12 mouse cellular contexts compared by ENCODE assay signal in genomic region chr7:44470696-44471612, GRCm38 (mm10). TPM values are rescaled to one million over a fixed set of nuclear protein-coding genes. Genes with fewer than 3 reads are reported as not detected.
A peak's percentile ranks its signal among the peaks of the same experiment; 100 is the strongest.
DNase-seq lines count a peak whose midpoint lies in the region; ATAC-seq and TF ChIP-seq lines count a peak whose summit lies in the region.
"Had no signal": no experiment of that assay in that cellular context is flagged by ENCODE, and none has a peak within 500 bp of the region (broad histone marks: within the 10 kb centered on the region; RNA-seq: fewer than 3 reads in every experiment).

No protein-coding gene starts in this region.

- no peak for TF ChIP-seq CTCF in kidney, adult 2 months (conservative IDR thresholded peaks at IDR 0.05; ENCODE audit: insufficient read depth, insufficient read length, low read depth, low read length)

- 0 out of 2 replicates have a peak, but pooled peaks cover 4% of the 10 kb centered on the region for H3K36me3 ChIP-seq in hindbrain, embryonic 10.5 days
- no peaks in the 10 kb centered on the region for H3K36me3 ChIP-seq in hindbrain, embryonic 13.5 days
- no peaks in the 10 kb centered on the region for H3K36me3 ChIP-seq in myocyte (ENCODE audit: control insufficient read depth, insufficient read depth)
- no peaks in the 10 kb centered on the region for H3K36me3 ChIP-seq in kidney, adult 2 months (ENCODE audit: control insufficient read depth, insufficient read depth, low read length)

- no peak overlapping the region for H3K4me3 ChIP-seq in hindbrain, embryonic 10.5 days
- no peak overlapping the region for H3K4me3 ChIP-seq in hindbrain, embryonic 13.5 days
- no peak overlapping the region for H3K4me3 ChIP-seq in myocyte
- H3K4me3 ChIP-seq in kidney, adult 2 months (ENCODE audit: insufficient read depth, low read depth, low read length), result no peak overlapping the region

- H3K9ac ChIP-seq in hindbrain, embryonic 13.5 days, result no peak overlapping the region

- no peaks in the 10 kb centered on the region for H3K9me3 ChIP-seq in hindbrain, embryonic 10.5 days
- H3K9me3 ChIP-seq in hindbrain, embryonic 13.5 days, result no peaks in the 10 kb centered on the region

- H3ac ChIP-seq in myocyte (ENCODE audit: control insufficient read depth, insufficient read length), result no peak overlapping the region

- no peak for ATAC-seq in hindbrain, embryonic 13.5 days (ENCODE audit: low FRiP score)

- H3K27ac ChIP-seq in hindbrain, embryonic 10.5 days, result peak overlapping the region; percentile 91
- no peak overlapping the region for H3K27ac ChIP-seq in hindbrain, embryonic 13.5 days
- H3K27ac ChIP-seq in kidney, adult 2 months (ENCODE audit: insufficient read depth, low read depth, low read length), result no peak overlapping the region
- H3K27ac ChIP-seq: stomach, postnatal 0 days had no signal

- H3K79me2 ChIP-seq in myocyte (ENCODE audit: control insufficient read depth, insufficient read depth), result no peaks in the 10 kb centered on the region

- H3K27me3 ChIP-seq in hindbrain, embryonic 10.5 days (ENCODE audit: insufficient read depth, poor library complexity, severe bottlenecking), result peaks cover 23% of the 10 kb centered on the region
- H3K27me3 ChIP-seq in hindbrain, embryonic 13.5 days, result 0 out of 2 replicates have a peak, but pooled peaks cover 5% of the 10 kb centered on the region
- no peaks in the 10 kb centered on the region for H3K27me3 ChIP-seq in myocyte (ENCODE audit: control insufficient read depth, insufficient read depth, insufficient read length)
- H3K27me3 ChIP-seq in kidney, adult 2 months (replicated peaks; ENCODE audit: control insufficient read depth, insufficient read depth, low read length), result no peaks in the 10 kb centered on the region

- peaks cover 92% of the 10 kb centered on the region for H3K4me1 ChIP-seq in hindbrain, embryonic 10.5 days (replicated peaks)
- H3K4me1 ChIP-seq in hindbrain, embryonic 13.5 days (replicated peaks), result peaks cover 84% of the 10 kb centered on the region
- H3K4me1 ChIP-seq in kidney, adult 2 months (ENCODE audit: control insufficient read depth, insufficient read depth, low read length), result no peaks in the 10 kb centered on the region

- 85% methylated on average over 16 of the region's 16 CpGs for WGBS in hindbrain, embryonic 10.5 days
- 88% methylated on average over 16 of the region's 16 CpGs for WGBS in hindbrain, embryonic 13.5 days
- 80% methylated on average over 16 of the region's 16 CpGs for WGBS in kidney, adult 2 months

- DNase-seq in cerebellum, adult 18-20 months, result peak; percentile 13 to 16
- no peak for DNase-seq in cerebellum, adult 9-10 months
- no peak for DNase-seq in hindbrain, embryonic 10.5 days (ENCODE audit: low spot score)
- DNase-seq in right cerebral cortex, adult 18-20 months, result peak; percentile 5
- DNase-seq in right cerebral cortex, adult 2 months (ENCODE audit: low spot score in 2 of 2), result no peak
- DNase-seq in kidney, adult 2 months, result no peak
- DNase-seq: adrenal gland, postnatal 14 days; retina, postnatal 1 day had no signal

- TF ChIP-seq POLR2A in myocyte (IDR thresholded peaks at IDR 0.05; ENCODE audit: insufficient read length, low read depth), result peak; percentile 38
- no peak for TF ChIP-seq POLR2A in kidney, adult 2 months (IDR thresholded peaks at IDR 0.05; ENCODE audit: low read depth, low read length)

- H3K4me2 ChIP-seq in hindbrain, embryonic 13.5 days, result no peak overlapping the region
- H3K4me2 ChIP-seq in myocyte (ENCODE audit: low read depth), result peak overlapping the region; percentile 34

TF ChIP-seq in myocyte, 11 proteins besides CTCF, POLR2A, EP300 and RAD21:
- TF ChIP-seq MYOD1 (IDR thresholded peaks at IDR 0.05; ENCODE audit: control insufficient read depth in 1 of 3, insufficient read length in 2 of 3, low read depth in 2 of 3) (peak in 2 of 3 experiments; percentile 9 to 56), USF1 (IDR thresholded peaks at IDR 0.05; ENCODE audit: low read depth) (no peak), POLR2AphosphoS2 (IDR thresholded peaks at IDR 0.05; ENCODE audit: insufficient read length, low read depth) (peak; percentile 60), SRF (IDR thresholded peaks at IDR 0.05; ENCODE audit: control insufficient read depth, insufficient read length, low read depth) (no peak), TCF12 (IDR thresholded peaks at IDR 0.05; ENCODE audit: insufficient read depth, poor library complexity, severe bottlenecking) (no peak), CEBPB (IDR thresholded peaks at IDR 0.05; ENCODE audit: insufficient read depth, poor library complexity, severe bottlenecking) (no peak), MYOG (IDR thresholded peaks at IDR 0.05; ENCODE audit: control insufficient read depth in 1 of 3, insufficient read depth in 1 of 3, insufficient read length in 2 of 3, low read depth in 2 of 3) (peak in 1 of 3 experiments; percentile 67), REST (IDR thresholded peaks at IDR 0.05; ENCODE audit: insufficient read depth, insufficient read length) (no peak)

RNA-seq across cellular contexts. Expression of gene Josd2, which starts 3.2 kb away (rescaled TPM):
- polyA plus RNA-seq in hindbrain, embryonic 10.5 days (2016; fragmentation: Nextera tagmentation; extraction: Ambion mirVana), result 86.2 and 89.2 TPM in 2 replicates
- 45.8 and 46.2 TPM in 2 replicates for polyA plus RNA-seq in hindbrain, embryonic 13.5 days (2015; fragmentation: Nextera tagmentation; extraction: Ambion mirVana)
- 233 TPM for polyA plus RNA-seq in myocyte (2012; fragmentation: generic; extraction: Trizol)
- 92.8 and 129 TPM in 2 replicates for polyA plus RNA-seq in kidney, adult 2 months (2012; rRNA removed)

RNA-seq across cellular contexts. Expression of gene Aspdh, which starts 5.8 kb away (rescaled TPM):
- 0.78 and 1.8 TPM in 2 replicates for polyA plus RNA-seq in hindbrain, embryonic 10.5 days (2016; fragmentation: Nextera tagmentation; extraction: Ambion mirVana)
- polyA plus RNA-seq in hindbrain, embryonic 13.5 days (2015; fragmentation: Nextera tagmentation; extraction: Ambion mirVana), result 5.6 and 6.5 TPM in 2 replicates
- polyA plus RNA-seq in myocyte (2012; fragmentation: generic; extraction: Trizol), result not detected
- 224 and 293 TPM in 2 replicates for polyA plus RNA-seq in kidney, adult 2 months (2012; rRNA removed)

RNA-seq across cellular contexts. Expression of gene Emc10, which starts 25.4 kb away (rescaled TPM):
- polyA plus RNA-seq in hindbrain, embryonic 10.5 days (2016; fragmentation: Nextera tagmentation; extraction: Ambion mirVana), result 102 and 122 TPM in 2 replicates
- 121 and 126 TPM in 2 replicates for polyA plus RNA-seq in hindbrain, embryonic 13.5 days (2015; fragmentation: Nextera tagmentation; extraction: Ambion mirVana)
- 98.2 TPM for polyA plus RNA-seq in myocyte (2012; fragmentation: generic; extraction: Trizol)
- polyA plus RNA-seq in kidney, adult 2 months (2012; rRNA removed), result 298 and 346 TPM in 2 replicates

RNA-seq across cellular contexts. Expression of gene Fam71e1, which starts 25.4 kb away (rescaled TPM):
- 17.1 and 20.5 TPM in 2 replicates for polyA plus RNA-seq in hindbrain, embryonic 10.5 days (2016; fragmentation: Nextera tagmentation; extraction: Ambion mirVana)
- polyA plus RNA-seq in hindbrain, embryonic 13.5 days (2015; fragmentation: Nextera tagmentation; extraction: Ambion mirVana), result 32.2 and 37.4 TPM in 2 replicates
- 1.7 TPM for polyA plus RNA-seq in myocyte (2012; fragmentation: generic; extraction: Trizol)
- polyA plus RNA-seq in kidney, adult 2 months (2012; rRNA removed), result 12.2 and 18.6 TPM in 2 replicates

RNA-seq across cellular contexts. Expression of gene Lrrc4b, which starts 42.1 kb away (rescaled TPM):
- 1.7 and 4.4 TPM in 2 replicates for polyA plus RNA-seq in hindbrain, embryonic 10.5 days (2016; fragmentation: Nextera tagmentation; extraction: Ambion mirVana)
- 14.6 and 15.6 TPM in 2 replicates for polyA plus RNA-seq in hindbrain, embryonic 13.5 days (2015; fragmentation: Nextera tagmentation; extraction: Ambion mirVana)
- polyA plus RNA-seq in myocyte (2012; fragmentation: generic; extraction: Trizol), result not detected
- polyA plus RNA-seq in kidney, adult 2 months (2012; rRNA removed), result 0.30 and 0.52 TPM in 2 replicates
- polyA plus RNA-seq: liver, adult 2 months had no signal

Comparison
In these comparisons a context has a peak if more than half of its experiments do, and no peak if none do; other contexts are left out.
1. DNase-seq: peak in cerebellum, adult 18-20 months (2 of 2) and right cerebral cortex, adult 18-20 months (single experiment); none in cerebellum, adult 9-10 months (single experiment), hindbrain, embryonic 10.5 days (single experiment), right cerebral cortex, adult 2 months (0 of 2) and kidney, adult 2 months (single experiment).
2. RNA of gene Aspdh, which starts 5.8 kb away (polyA plus RNA-seq): 224 to 293 TPM in kidney, adult 2 months; 5.6 to 6.5 TPM in hindbrain, embryonic 13.5 days, 0.78 to 1.8 TPM in hindbrain, embryonic 10.5 days and not detected in myocyte (single experiment); every median in the first group is over 10 times any median in the second.